Mouse (Mus musculus) heart, adult 2 months (tissue): ENCODE results near the gene Abca17. TPM values are rescaled to one million over a fixed set of nuclear protein-coding genes. Genes with fewer than 3 reads are reported as not detected.

ENCODE experiments used
- DNase-seq, 2 experiments: peaks; one replicate each; pipeline ENCODE4 v3.0.0; 2021
- H3K27ac ChIP-seq: fragments of 200-600 bp; 2 replicates; pipeline ENCODE4 v1.8.1; 2022
- H3K27me3 ChIP-seq: fragments of 200-500 bp; 2 replicates; pipeline ENCODE4 v1.6.1; 2012; ENCODE audit warnings: mild to moderate bottlenecking, low read length, inconsistent platforms, mixed read lengths; ENCODE audit not compliant: control insufficient read depth, insufficient read depth
- H3K36me3 ChIP-seq: fragments of 200-500 bp; 2 replicates; pipeline ENCODE4 v1.6.1; 2012; ENCODE audit warnings: low read length, inconsistent platforms; ENCODE audit not compliant: control insufficient read depth, insufficient read depth
- H3K4me1 ChIP-seq: fragments of 200-500 bp; 2 replicates; pipeline ENCODE4 v1.6.1; 2011; ENCODE audit warnings: low read length; ENCODE audit not compliant: control insufficient read depth, insufficient read depth
- H3K4me3 ChIP-seq: fragments of 200-600 bp; 2 replicates; pipeline ENCODE4 v1.8.1; 2022
- H3K79me2 ChIP-seq: fragments of 200-500 bp; replicated peaks from 2 replicates; pipeline ENCODE4 v1.6.1; 2012; ENCODE audit warnings: mild to moderate bottlenecking, inconsistent platforms, low read length, moderate library complexity, mixed read lengths; ENCODE audit not compliant: control insufficient read depth, insufficient read depth
- H3K9ac ChIP-seq: fragments of 200-500 bp; 2 replicates; pipeline ENCODE4 v1.6.1; 2012; ENCODE audit warnings: low read depth, mild to moderate bottlenecking, control low read depth, inconsistent platforms, low read length, mixed read lengths
- CTCF ChIP-seq: fragments of 200-600 bp; IDR thresholded peaks from 2 replicates; pipeline ENCODE4 v1.8.1; 2022; ENCODE audit warnings: antibody characterized with exemption, mild to moderate bottlenecking, moderate library complexity
- EP300 ChIP-seq: fragments of 200-500 bp; IDR thresholded peaks from 2 replicates; pipeline ENCODE4 v1.6.1; 2011; ENCODE audit warnings: low read depth, low read length, control low read depth; ENCODE audit not compliant: insufficient read depth
- POLR2A ChIP-seq: fragments of 200-500 bp; IDR thresholded peaks from 2 replicates; pipeline ENCODE4 v1.6.1; 2011; ENCODE audit warnings: mild to moderate bottlenecking, low read depth, low read length, control low read depth; ENCODE audit not compliant: insufficient read depth
- WGBS: fragments of 180-500 bp; shearing (Covaris S2); methylation state at CpG from one replicate; pipeline ENCODE4 v1.1.7; 2018; 5-methylcytosine and 5-hydroxymethylcytosine counted together
- intact Hi-C: fragments of 180-260 bp; cut with DNase I; formaldehyde crosslinking; loops from one replicate; pipeline ENCODE4 v1.15.1; 2025
- polyA plus RNA-seq: library from polyadenylated mRNA; depleted of rRNA; stranded (reverse); fragments of >200 nt; gene quantifications from 2 replicates; pipeline ENCODE4 v1.2.3, GENCODE M21; 2012
- total RNA-seq, 2 experiments: library from RNA; stranded (reverse); gene quantifications; 2 replicates each; pipeline ENCODE4 v1.2.3; 2021

Gene Abca17
- total and polyA plus RNA-seq, 3 experiments, result not detected

GRCm38 (mm10) chr17:24353960-24354359, 3.1 kb upstream of the Abca17 start:
- Histone ChIP-seq H3K79me2 (0 out of 2 replicates have a peak, but pooled peaks cover 1% of the 10 kb centered on the region), H3K36me3 (no peaks in the 10 kb centered on the region), H3K9ac (no peak overlapping the region), H3K4me1 (peaks cover 7% of the 10 kb centered on the region), H3K27me3 (no peaks in the 10 kb centered on the region), H3K27ac (no peak overlapping the region), H3K4me3 (no peak overlapping the region)
- no peak for DNase-seq
- 94% methylated on average over 3 of the region's 3 CpGs for WGBS
- no peak for TF ChIP-seq EP300
- no peak for TF ChIP-seq CTCF
- TF ChIP-seq POLR2A, result no peak
- intact Hi-C loops, result loop anchor here (2.0 kb wide), 1 partner anchor 61 kb away; the partner anchor contains the start of gene Rnps1

- intact Hi-C loops, result loop anchor here (2.0 kb wide), 1 partner anchor 62 kb away; the partner anchor contains the start of gene Rnps1
- H3K4me1 ChIP-seq, result peaks cover 7% of the 10 kb centered on the region
- H3K4me3 ChIP-seq, result peak overlapping the region; percentile 91
- no peak for DNase-seq
- no peaks in the 10 kb centered on the region for H3K36me3 ChIP-seq
- TF ChIP-seq POLR2A (no peak), CTCF (no peak), EP300 (no peak)
- H3K9ac ChIP-seq, result peak overlapping the region; percentile 86
- WGBS, result 8% methylated on average over 36 of the region's 36 CpGs
- H3K27me3 ChIP-seq, result no peaks in the 10 kb centered on the region
- H3K79me2 ChIP-seq, result 0 out of 2 replicates have a peak, but pooled peaks cover 1% of the 10 kb centered on the region
- H3K27ac ChIP-seq, result peak overlapping the region; percentile 89
Observed at GRCm38 (mm10) chr17:24352370-24353194, 1.7 kb upstream of the Abca17 start.

GRCm38 (mm10) chr17:24351760-24352357, 991 bp upstream of the Abca17 start, which contains the start of gene Abca3:
TSS of gene Abca3 (plus strand) at chr17:24351950.
- under 1% methylated on average over 55 of the region's 55 CpGs for WGBS
- intact Hi-C loops, result loop anchor here (2.0 kb wide), 2 partner anchors 63 to 179 kb away; partner anchors contain the start of gene Rnps1
- no peaks in the 10 kb centered on the region for H3K36me3 ChIP-seq
- H3K79me2 ChIP-seq, result 0 out of 2 replicates have a peak, but pooled peaks cover 1% of the 10 kb centered on the region
- DNase-seq, result peak; percentile 95 to 97
- peaks cover 7% of the 10 kb centered on the region for H3K4me1 ChIP-seq
- peak within 1 kb of the TSS; percentile 89 for H3K27ac ChIP-seq
- no peaks in the 10 kb centered on the region for H3K27me3 ChIP-seq
- H3K4me3 ChIP-seq, result peak within 1 kb of the TSS; percentile 91
- H3K9ac ChIP-seq, result peak within 1 kb of the TSS; percentile 86
- TF ChIP-seq CTCF (no peak; the same call in none of the 2 replicates), EP300 (0 out of 2 replicates have a peak, but pooled peaks have one; percentile 64), POLR2A (peak; percentile 54)

- no peak for TF ChIP-seq POLR2A
- no peak for TF ChIP-seq EP300
- no peak for TF ChIP-seq CTCF
- no peak overlapping the region for H3K4me3 ChIP-seq
- peaks cover 4% of the 10 kb centered on the region for H3K4me1 ChIP-seq
- no peak overlapping the region for H3K27ac ChIP-seq
- no peaks in the 10 kb centered on the region for H3K27me3 ChIP-seq
- 68% methylated on average over 2 of the region's 2 CpGs for WGBS
- intact Hi-C loops, result no loop called here
- no peaks in the 10 kb centered on the region for H3K79me2 ChIP-seq
- H3K36me3 ChIP-seq, result no peaks in the 10 kb centered on the region
- DNase-seq, result no peak
- H3K9ac ChIP-seq, result no peak overlapping the region
Observed at GRCm38 (mm10) chr17:24349176-24349575, 1.7 kb downstream of the Abca17 start.

GRCm38 (mm10) chr17:24346831-24347230, 4.0 kb downstream of the Abca17 start:
- H3K36me3 ChIP-seq, result no peaks in the 10 kb centered on the region
- no peak overlapping the region for H3K27ac ChIP-seq
- intact Hi-C loops, result no loop called here
- H3K4me3 ChIP-seq, result no peak overlapping the region
- no peaks in the 10 kb centered on the region for H3K79me2 ChIP-seq
- H3K9ac ChIP-seq, result no peak overlapping the region
- H3K27me3 ChIP-seq, result no peaks in the 10 kb centered on the region
- TF ChIP-seq CTCF (no peak), POLR2A (no peak), EP300 (no peak)
- H3K4me1 ChIP-seq, result no peaks in the 10 kb centered on the region
- 51% methylated on average over 7 of the region's 7 CpGs for WGBS
- no peak for DNase-seq

GRCm38 (mm10) chr17:24344672-24345071, 6.2 kb downstream of the Abca17 start:
- no peaks in the 10 kb centered on the region for H3K4me1 ChIP-seq
- TF ChIP-seq EP300, result no peak
- TF ChIP-seq POLR2A, result 0 out of 2 replicates have a peak, but pooled peaks have one; percentile 17
- DNase-seq, result peak in 1 of 2 experiments; percentile 22
- H3K4me3 ChIP-seq, result no peak overlapping the region
- intact Hi-C loops, result no loop called here
- H3K36me3 ChIP-seq, result no peaks in the 10 kb centered on the region
- no peaks in the 10 kb centered on the region for H3K27me3 ChIP-seq
- no peak overlapping the region for H3K27ac ChIP-seq
- no peak overlapping the region for H3K9ac ChIP-seq
- WGBS, result 53% methylated on average over 8 of the region's 8 CpGs
- H3K79me2 ChIP-seq, result no peaks in the 10 kb centered on the region
